Mouse (Mus musculus) gastrocnemius, adult 8-10 months (tissue): ENCODE data around the gene Itpripl1. TPM values are rescaled to one million over a fixed set of nuclear protein-coding genes. Genes with fewer than 3 reads are reported as not detected.
A peak's percentile ranks its signal among the peaks of the same experiment; 100 is the strongest.
"Not testable (repeated sequence)": the region's sequence is repeated elsewhere in the genome, so short reads cannot be mapped to it uniquely, and the experiment has no call there.

ENCODE experiments used
- DNase-seq, 2 experiments: peaks; one replicate each; pipeline ENCODE4 v3.0.0; 2022; ENCODE audit warnings: low spot score in 2 of 2
- total RNA-seq, 4 experiments: library from RNA; stranded (reverse); gene quantifications; 2 replicates each; pipeline ENCODE4 v1.2.4; 2022

The Itpripl1 gene
- 1 to 10 TPM; 3.3 to 4.8 (median 4.1) TPM for total RNA-seq

DNA sequence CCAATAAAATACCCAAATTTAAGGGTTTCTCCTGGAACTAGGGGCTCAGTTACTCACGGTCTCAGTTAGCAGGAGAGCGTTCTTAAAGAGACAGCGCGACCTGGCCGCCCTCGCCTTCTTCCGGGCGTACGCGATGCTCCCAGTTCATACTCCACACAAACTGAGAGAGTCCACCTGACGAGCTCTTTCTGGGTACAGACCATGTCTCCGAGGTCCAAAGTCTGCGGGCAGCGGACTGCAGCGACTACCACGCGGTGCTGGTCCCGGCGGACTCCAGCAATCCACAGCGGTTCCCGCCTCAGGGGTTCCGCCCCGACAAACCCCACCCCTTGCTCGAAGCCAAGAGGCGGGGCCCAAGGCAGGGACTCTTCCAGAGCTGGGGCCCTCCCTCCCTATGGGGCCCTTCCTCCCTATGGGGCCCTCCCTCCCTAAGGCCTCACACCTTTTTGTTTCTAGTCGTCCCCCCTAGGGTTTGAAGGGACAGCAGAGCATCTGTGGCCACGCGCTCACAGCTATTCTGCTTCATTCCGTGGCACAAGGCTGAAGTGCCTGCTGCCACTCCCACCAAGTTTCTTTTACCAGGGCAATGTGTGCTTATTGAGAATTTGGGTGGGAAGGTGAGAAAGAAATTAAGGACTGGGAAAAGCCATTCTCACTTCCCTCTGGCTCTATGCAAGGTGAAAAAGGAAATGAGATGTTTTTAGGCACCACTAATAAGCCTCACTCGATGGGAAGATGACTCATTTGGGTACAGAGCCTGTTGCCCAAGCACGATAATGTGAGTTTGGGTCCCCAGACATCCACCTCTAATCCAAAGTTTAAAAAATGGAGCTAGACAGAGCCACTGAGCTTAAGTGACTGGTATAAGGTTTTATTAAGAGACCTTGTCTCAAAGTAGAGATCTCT is at the start of gene Itpripl1:
Gene Itpripl1, minus strand, starts transcription at position 285 of the 906 bp plus-strand sequence.
- DNase-seq: peak; percentile 67 to 69

DNA sequence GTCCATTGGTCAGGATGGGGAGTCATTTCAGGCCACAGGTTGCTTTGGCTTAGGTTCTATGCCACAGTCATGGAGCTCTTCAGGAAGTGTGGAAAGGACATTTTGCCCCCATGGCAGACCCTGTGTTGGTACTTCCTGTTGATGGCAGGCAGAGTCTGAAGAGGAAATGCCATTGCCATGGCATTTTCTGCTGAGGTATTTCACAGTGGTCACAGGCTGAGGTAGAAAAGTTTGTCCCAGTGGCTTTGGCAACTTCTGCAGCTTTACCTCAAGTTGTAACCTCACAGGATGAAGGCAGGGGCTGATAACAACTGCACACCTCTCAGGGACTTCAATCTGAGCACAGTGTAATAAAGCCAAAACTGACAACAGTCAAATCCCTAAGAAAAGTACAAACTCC is 46.3 kb upstream of the Itpripl1 start:
- no peak for DNase-seq

DNA sequence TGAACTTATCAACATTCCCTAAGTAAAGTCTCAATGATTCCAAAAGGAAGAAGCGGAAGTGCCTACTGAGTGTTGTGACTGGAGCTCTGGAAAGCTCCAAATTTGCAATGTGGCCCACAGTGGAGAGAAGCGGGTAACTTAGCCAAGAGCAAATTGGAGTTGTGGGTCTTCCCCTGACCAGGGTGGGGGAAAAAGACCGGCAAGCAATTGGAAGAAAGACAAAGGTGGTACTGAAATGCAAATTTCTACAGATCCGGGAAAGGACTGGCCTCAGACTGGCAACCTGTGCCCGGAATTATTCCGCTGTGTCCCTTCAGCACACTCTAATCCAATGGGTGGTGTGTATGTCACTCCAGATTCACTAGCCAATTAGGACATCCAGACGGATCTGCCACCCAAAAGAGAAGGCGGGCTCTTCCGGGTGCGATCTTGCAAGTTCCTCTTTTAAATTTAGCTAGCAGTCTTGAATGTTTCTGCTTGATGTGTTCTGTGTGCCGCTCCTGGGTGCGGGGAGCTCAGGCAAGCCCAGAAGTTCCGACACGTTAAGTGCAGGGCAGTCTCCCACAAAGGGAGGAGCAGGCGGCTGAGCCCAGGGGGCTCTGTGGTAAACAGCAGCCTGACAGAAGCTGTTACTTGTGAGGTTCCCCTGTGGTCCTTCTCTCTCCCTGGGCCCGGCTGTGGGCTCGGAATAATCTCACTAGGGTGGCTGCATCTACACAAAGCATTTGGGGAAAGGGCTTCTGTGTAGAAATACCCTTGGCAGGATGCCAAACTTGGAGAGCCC is 39.5 kb upstream of the Itpripl1 start:
- peak; percentile 56 to 72 for DNase-seq

DNA sequence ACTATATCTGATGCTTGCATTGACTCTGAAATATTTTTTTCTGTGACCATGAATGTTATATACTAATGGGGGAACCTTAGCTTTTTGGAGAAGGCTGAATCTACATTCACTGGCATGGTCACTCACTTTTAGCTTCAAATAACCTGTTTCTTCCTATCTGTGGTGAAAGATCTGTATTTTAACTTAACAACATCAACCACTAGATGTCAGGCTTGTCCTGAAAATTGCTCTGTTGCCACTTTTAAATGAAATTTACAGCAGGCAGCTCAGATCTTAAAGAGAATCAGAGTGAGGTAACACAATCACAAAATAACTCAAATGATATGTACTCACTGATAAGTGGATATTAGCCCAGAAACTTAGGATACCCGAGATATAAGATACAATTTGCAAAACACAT is 23.0 kb upstream of the Itpripl1 start:
- not testable (repeated sequence) for DNase-seq

GRCm38 (mm10) chr2:127165675-127166074 is 22.4 kb upstream of the Itpripl1 start:
- DNase-seq: no peak

GRCm38 (mm10) chr2:127145699-127146098 is 2.5 kb upstream of the Itpripl1 start:
- no peak for DNase-seq

- DNase-seq: no peak
Measured at GRCm38 (mm10) chr2:127142577-127143157, 575 bp downstream of the Itpripl1 start.

DNA sequence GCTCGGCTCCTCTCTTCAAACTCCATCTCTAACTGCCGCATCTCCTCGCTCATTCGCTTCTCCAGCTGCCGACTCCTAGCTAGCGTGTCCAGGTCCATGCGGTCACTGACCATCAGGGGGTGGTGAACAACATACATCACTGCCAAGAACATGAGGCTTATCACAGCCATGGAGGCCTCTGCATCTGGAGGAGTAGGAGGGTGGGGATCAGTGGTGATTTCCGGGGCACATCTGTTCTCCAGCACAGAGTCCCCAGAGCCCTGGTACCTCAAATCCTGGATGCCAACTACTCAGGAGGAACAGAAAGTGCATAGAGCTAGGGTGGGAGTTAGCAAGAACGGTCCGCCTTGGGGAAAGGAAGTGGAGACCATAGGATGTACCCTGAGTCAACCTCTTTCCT is 1.2 kb downstream of the Itpripl1 start:
- no peak for DNase-seq

- no peak for DNase-seq
Measured at GRCm38 (mm10) chr2:127140011-127140410, 3.2 kb downstream of the Itpripl1 start.

- DNase-seq: no peak
Measured at GRCm38 (mm10) chr2:127139605-127140004, 3.6 kb downstream of the Itpripl1 start.

DNA sequence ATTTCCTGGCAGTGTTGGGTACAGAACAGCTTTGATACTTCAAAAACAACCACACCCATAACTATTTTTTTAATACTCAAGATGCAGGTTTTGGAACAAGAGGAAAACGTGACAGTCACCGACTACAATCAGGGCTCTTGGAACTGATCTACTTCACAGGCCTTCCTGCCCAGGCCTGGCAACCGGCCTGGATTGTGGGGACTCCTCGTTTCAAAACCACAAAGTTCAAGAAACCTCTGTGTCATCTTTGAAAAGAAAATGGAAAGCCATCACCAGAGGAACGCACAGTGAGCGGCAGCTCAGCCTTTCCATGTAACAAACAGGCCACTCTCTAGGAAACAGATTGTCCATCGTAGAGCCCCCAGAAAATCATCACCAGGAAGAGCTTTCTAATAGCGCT is 4.1 kb downstream of the Itpripl1 start:
- DNase-seq: no peak

GRCm38 (mm10) chr2:127138449-127138848 is 4.8 kb downstream of the Itpripl1 start:
- DNase-seq: no peak

DNA sequence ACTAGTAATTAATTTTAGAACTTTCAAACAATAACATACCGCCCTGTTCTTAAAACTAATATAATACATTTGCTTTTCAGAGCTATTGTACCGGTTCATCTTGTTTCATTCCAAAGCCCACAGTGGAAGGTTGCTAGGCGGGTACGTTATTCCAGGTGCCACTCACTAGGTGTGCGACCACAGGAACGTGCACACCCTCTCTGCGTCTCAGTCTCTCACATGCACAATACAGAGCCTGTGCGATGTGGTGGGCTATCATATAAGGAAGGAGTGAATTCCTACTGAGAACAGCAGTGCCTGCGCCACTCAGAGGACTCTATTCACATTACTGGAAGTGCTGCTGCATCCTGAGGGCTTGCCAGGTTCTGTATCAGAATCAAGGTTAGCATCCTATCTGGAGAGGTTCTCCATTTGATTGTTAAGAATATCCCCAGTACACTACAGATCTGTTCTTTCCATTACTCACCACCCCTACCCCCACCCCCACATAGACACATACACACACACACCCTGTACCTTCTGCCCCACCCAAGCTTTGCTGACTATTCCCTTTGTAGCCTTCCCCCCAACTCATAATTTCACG is 5.3 kb downstream of the Itpripl1 start:
- no peak for DNase-seq

DNA sequence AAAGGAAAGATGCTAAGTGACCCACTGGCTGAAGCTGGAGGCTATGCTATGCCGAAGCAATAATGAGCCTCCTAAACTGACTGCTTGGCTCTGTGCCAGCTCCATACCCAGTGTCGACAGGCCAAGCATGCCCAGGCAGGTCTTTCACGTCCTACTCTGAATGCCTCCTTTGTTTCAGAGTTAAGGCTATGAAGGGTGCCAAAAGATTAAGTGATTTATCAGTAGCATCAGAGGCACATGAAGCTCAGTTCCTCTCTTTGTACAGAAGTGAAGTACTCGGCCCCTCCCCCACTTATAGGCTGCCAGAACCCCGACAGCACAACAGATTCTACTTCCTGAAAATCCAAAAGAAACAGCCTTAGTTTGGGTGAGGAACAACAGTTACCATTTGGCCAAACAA is 6.3 kb downstream of the Itpripl1 start:
- DNase-seq: no peak

- DNase-seq: not testable (repeated sequence)
Measured at GRCm38 (mm10) chr2:127135255-127135654, 8.0 kb downstream of the Itpripl1 start.

DNA sequence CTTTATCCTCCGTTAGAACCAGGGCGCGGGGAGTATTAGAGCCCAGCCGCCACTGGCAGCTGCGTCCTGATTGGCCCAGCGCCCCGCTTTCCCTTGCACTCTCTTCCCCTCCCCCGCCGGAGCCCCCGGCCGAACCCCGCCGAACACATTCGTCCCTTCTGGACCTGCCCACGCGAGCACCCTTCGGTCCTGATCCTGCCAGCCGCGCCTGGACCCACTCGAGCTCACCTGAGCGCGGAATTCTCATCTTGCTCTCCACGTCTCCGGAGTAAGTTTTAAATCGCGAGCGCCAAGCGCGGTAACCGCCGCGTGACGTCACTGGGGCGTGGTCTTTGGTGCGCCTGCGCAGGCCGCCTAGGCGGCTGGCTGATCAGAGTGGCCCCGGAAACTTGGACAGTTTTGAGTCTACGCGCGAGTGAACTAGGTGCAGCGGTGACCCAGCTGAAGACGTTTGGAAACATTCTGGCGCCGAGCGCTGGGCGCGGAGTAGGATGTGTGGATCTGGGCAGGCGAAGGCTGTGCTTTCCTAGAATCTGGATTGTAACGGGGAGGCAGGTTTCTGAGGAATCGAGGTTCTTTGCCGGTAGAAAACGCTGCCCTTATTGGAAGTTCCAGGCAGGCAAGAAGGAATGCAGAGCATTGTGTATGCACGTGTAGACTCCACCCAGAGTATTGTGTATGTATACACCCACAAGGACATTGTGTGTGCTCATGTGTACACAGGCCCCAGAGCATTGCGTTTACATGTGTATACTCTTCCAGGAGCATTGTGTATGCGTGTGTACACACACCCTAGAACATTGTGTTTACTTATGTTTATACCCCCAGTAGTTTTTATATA is 9.4 kb downstream of the Itpripl1 start, which contains the start of gene Ncaph:
Gene Ncaph, minus strand, starts transcription at position 334 of the 841 bp plus-strand sequence.
- DNase-seq: peak; percentile 78 to 85

DNA sequence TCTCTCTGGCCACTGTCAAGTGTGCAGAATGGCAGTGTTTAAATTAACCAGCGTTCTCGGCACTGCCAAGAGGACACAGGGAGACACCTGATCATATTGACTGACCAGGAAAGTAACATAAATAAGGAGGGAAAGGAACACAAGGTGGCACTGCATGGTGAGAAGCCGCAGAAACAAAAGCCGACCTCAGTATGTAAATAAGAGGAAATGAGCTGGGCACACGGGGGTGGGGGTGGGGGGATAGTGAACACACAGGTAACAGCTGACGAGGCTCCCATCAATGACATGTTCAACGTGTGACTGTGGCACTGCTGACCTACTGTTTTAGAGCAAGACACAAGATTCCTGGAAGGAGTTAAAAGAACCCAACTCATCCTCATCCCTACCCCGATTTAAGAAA is 11.9 kb downstream of the Itpripl1 start:
- DNase-seq: no peak

DNA sequence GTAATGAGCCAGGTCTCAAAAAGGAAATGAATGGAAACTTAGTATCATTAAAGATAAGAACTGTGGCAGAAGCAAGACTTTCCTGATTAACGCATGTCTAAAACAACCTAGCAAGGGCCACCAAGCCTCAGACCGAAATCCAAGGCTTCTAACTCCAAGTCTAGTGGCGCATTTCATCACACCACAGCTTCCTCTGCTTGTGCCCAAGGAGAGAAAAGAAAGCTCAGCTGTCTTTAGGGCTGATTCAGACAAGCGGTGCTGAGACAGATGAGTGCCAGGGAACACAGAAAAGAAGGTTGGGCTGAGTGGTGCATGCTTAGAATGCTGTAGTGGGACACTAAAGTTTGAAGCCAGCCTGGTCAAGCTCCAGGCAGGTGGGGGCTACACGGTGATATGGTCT is 14.3 kb downstream of the Itpripl1 start:
- no peak for DNase-seq

DNA sequence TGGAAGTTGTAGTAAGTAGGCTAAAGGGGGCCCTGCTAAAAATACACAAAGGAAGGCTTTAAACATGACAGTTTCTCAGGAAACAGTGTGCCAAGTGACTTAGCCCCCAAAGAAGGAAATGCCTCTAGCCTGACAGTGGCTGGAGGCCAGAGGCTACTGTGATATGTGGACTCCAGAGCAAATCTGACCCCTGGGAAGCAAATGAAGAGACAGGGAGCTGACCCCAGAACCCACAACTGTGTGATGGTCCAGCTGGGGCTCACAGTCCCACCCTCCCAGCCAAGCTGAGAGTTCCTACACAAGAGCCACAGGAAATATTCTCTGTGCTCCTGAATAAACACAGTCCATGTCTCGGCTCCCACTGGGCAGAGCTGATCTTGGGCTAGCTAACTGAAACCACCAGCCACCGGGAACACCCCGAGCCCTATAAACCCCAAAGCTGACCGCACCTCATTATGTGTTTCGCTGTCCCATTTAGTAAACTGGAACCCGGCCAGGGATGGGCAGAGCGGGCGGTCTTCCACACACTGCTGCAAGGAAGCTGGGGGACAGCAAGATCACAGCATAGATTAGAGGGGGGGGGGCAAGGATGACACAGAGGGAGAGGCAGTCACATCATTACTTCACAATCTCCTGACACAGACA is 21.5 kb downstream of the Itpripl1 start:
- DNase-seq: no peak

DNA sequence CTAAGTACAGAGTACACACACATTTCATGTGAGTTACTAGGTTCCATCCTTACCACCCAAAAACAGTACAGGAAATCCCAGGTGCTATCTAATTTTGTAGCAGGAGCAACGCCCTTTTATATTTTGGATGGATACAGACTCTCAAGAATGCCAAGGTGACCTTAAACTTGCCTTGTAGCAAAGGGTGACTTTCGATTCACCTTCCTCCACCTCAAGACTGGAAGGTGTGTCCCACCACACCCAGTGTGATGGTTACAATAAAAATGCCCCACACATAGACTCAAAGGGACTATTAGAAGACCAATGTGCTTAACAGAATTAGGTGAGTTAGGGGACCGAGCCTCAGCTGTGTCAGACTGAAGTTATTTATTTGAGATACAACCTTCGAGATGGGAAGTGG is 34.3 kb downstream of the Itpripl1 start:
- no peak for DNase-seq
